Mouse (Mus musculus) adrenal gland, adult 10 weeks (tissue): ENCODE measurements around the gene Larp7. TPM values are rescaled to one million over a fixed set of nuclear protein-coding genes. Genes with fewer than 3 reads are reported as not detected.

Experiments
- polyA plus RNA-seq: library from polyadenylated mRNA; stranded (reverse); fragments of 350-450 nt; fragmentation: Illumina TruSeq; extraction: RNeasy Lipid Tissue Mini Kit (QIAGEN cat#74804); gene quantifications from one replicate; pipeline ENCODE4 v1.2.3, GENCODE M21; 2014; ENCODE audit warnings: low read depth, low replicate concordance

Gene Larp7
- 51.4 TPM for polyA plus RNA-seq

GRCm38 (mm10) chr3:127552973-127553719 lies at the start of gene Larp7, which contains the start of gene Zgrf1:
TSS of gene Larp7 (minus strand) at chr3:127553349.
TSS of gene Zgrf1 (plus strand) at chr3:127553489.

GRCm38 (mm10) chr3:127498742-127499400 lies 54.3 kb downstream of the Larp7 start, which contains the start of gene Ank2:
TSS of gene Ank2 (minus strand) at chr3:127499350.

Other genes starting within 250 kb of the Larp7 start
- 64.0 TPM for gene Ank2, start 54.0 kb downstream of the Larp7 start, polyA plus RNA-seq
- 2.5 TPM for gene Zgrf1, start 140 bp upstream of the Larp7 start, polyA plus RNA-seq
- not detected for gene Neurog2, start 79.8 kb upstream of the Larp7 start, polyA plus RNA-seq
- gene Alpk1, start 227.2 kb upstream of the Larp7 start, polyA plus RNA-seq = 5.9 TPM
- 13.8 TPM for gene Tifa, start 236.5 kb upstream of the Larp7 start, polyA plus RNA-seq